Mouse (Mus musculus) kidney, adult 2 months (tissue): Measurements from ENCODE around the gene Phlpp1. TPM values are rescaled to one million over a fixed set of nuclear protein-coding genes. Genes with fewer than 3 reads are reported as not detected.

ENCODE experiments used
- DNase-seq: peaks from one replicate; pipeline ENCODE4 v3.0.0; 2021
- H3K27ac ChIP-seq: fragments of 200-500 bp; 2 replicates; pipeline ENCODE4 v1.5.1; 2012; ENCODE audit warnings: low read depth, low read length, control low read depth, inconsistent platforms; ENCODE audit not compliant: insufficient read depth
- H3K27me3 ChIP-seq: fragments of 200-500 bp; replicated peaks from 2 replicates; pipeline ENCODE4 v1.6.1; 2012; ENCODE audit warnings: mild to moderate bottlenecking, moderate library complexity, low read length, inconsistent platforms; ENCODE audit not compliant: control insufficient read depth, insufficient read depth
- H3K36me3 ChIP-seq: fragments of 200-500 bp; 2 replicates; pipeline ENCODE4 v1.6.1; 2012; ENCODE audit warnings: mild to moderate bottlenecking, moderate library complexity, low read length, inconsistent platforms; ENCODE audit not compliant: control insufficient read depth, insufficient read depth
- H3K4me1 ChIP-seq: fragments of 200-500 bp; 2 replicates; pipeline ENCODE4 v1.6.1; 2011; ENCODE audit warnings: low read length; ENCODE audit not compliant: control insufficient read depth, insufficient read depth
- H3K4me3 ChIP-seq: fragments of 200-500 bp; 2 replicates; pipeline ENCODE4 v1.5.1; 2011; ENCODE audit warnings: mild to moderate bottlenecking, low read depth, low read length, control low read depth; ENCODE audit not compliant: insufficient read depth
- CTCF ChIP-seq: fragments of 200-500 bp; conservative IDR thresholded peaks from 2 replicates; pipeline ENCODE4 v1.5.1; 2011; ENCODE audit warnings: low read depth, mild to moderate bottlenecking, control low read depth, low read length, moderate library complexity, mixed read lengths; ENCODE audit not compliant: insufficient read depth, insufficient read length
- POLR2A ChIP-seq: fragments of 200-500 bp; IDR thresholded peaks from one replicate; pipeline ENCODE4 v1.6.1; 2011; ENCODE audit warnings: low read depth, low read length, control low read depth
- WGBS: fragments of 180-500 bp; shearing (Covaris S2); methylation state at CpG from one replicate; pipeline ENCODE4 v1.1.7; 2018; 5-methylcytosine and 5-hydroxymethylcytosine counted together
- polyA plus RNA-seq: library from polyadenylated mRNA; depleted of rRNA; stranded (reverse); fragments of >200 nt; gene quantifications from 2 replicates; pipeline ENCODE4 v1.2.3, GENCODE M21; 2012

Gene Phlpp1
- polyA plus RNA-seq, 1 experiment: 10.2 TPM

GRCm38 (mm10) chr1:106175360-106175759 lies 3.8 kb downstream of the Phlpp1 start:
- 69% methylated on average over 3 of the region's 3 CpGs for WGBS
- H3K4me3 ChIP-seq: no peak overlapping the region

GRCm38 (mm10) chr1:106176791-106177190 lies 5.2 kb downstream of the Phlpp1 start:
- TF ChIP-seq POLR2A (no peak), CTCF (no peak)

More at GRCm38 (mm10) chr1:106175360-106175759, 3.8 kb downstream of the Phlpp1 start:
- TF ChIP-seq POLR2A: no peak
- TF ChIP-seq CTCF: no peak
- Histone ChIP-seq H3K36me3 (no peaks in the 10 kb centered on the region), H3K27me3 (no peaks in the 10 kb centered on the region), H3K4me1 (peaks cover 10% of the 10 kb centered on the region; the same call in 1 of the 2 replicates), H3K27ac (no peak overlapping the region)
- no peak for DNase-seq

DNA sequence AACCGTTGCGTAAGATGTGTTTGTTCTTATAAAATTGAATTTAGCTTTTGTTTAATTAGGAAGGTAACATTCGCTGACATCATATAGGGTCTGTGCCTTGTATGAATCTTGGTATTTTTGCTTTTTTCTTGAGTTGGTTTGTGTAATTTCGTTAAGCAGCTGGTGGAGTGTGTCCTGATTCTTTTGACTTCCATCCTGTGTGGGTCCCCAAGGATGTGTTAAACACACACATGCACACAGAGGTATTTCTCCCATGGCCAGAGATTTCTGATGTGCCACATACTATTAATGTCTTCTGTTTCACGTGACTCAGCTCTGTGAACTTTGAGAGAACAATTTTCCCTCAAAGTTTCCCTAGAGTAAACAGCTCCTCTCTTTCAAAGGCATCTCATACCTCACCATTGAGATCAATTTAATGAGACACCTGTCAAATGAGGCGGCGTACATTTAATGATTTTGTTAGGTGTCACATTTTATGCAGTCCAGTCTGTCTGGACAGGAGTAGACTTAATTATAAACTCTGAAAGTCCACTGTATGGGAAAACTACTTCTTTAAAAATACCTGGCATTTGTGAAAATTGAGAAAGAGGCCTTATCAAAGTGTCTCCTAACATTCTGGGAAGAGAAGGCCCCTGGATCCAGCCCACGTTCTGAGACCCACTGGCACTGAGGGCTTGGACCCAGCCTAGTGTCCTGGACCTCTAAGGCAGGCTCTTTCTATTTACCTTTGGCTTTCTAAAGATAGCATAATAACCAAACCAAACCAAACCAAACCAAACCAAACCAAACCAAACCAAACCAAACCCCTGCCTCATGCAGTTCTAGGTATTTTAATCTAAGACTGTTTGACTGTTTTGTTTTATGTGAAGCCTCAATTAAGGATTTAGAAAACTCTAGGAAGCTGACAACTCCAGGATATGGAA lies 6.6 kb downstream of the Phlpp1 start:
- TF ChIP-seq POLR2A (no peak), CTCF (no peak)
- no peak for DNase-seq
- Histone ChIP-seq H3K27me3 (no peaks in the 10 kb centered on the region), H3K36me3 (no peaks in the 10 kb centered on the region), H3K27ac (peak overlapping the region; percentile 16; the same call in 1 of the 2 replicates), H3K4me3 (no peak overlapping the region), H3K4me1 (peaks cover 7% of the 10 kb centered on the region; the same call in 1 of the 2 replicates)
- 68% methylated on average over 8 of the region's 8 CpGs for WGBS

More at GRCm38 (mm10) chr1:106176791-106177190, 5.2 kb downstream of the Phlpp1 start:
- peaks cover 7% of the 10 kb centered on the region; the same call in 1 of the 2 replicates for H3K4me1 ChIP-seq
- H3K36me3 ChIP-seq: no peaks in the 10 kb centered on the region
- no peak overlapping the region for H3K27ac ChIP-seq
- DNase-seq: no peak
- WGBS: 89% methylated on average over 1 of the region's 1 CpGs
- H3K27me3 ChIP-seq: no peaks in the 10 kb centered on the region
- H3K4me3 ChIP-seq: no peak overlapping the region

DNA sequence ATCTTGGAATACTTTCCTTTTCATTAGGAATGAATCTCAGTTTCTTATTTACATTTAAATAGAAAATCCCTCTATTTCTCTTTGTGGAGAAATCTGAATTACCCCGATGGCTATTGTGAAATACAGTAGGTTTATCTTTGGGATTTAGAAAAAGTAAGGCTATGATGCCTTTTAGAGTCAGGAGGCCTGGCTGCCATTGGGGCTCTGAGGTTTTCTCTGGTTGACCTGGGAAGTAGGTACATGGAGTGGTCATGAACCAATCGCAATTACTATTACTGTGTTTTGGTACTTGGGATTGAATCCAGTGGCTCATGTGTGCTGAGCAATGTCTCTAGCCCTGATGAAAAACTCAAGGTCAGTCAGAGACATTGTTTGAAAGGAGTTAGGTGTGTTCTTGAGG lies 12.1 kb downstream of the Phlpp1 start:
- H3K36me3 ChIP-seq: no peaks in the 10 kb centered on the region
- no peak overlapping the region for H3K4me3 ChIP-seq
- no peak for TF ChIP-seq POLR2A
- no peak for TF ChIP-seq CTCF
- peaks cover 9% of the 10 kb centered on the region; the same call in 1 of the 2 replicates for H3K4me1 ChIP-seq
- H3K27ac ChIP-seq: no peak overlapping the region
- no peaks in the 10 kb centered on the region for H3K27me3 ChIP-seq
- 96% methylated on average over 2 of the region's 2 CpGs for WGBS
- no peak for DNase-seq

DNA sequence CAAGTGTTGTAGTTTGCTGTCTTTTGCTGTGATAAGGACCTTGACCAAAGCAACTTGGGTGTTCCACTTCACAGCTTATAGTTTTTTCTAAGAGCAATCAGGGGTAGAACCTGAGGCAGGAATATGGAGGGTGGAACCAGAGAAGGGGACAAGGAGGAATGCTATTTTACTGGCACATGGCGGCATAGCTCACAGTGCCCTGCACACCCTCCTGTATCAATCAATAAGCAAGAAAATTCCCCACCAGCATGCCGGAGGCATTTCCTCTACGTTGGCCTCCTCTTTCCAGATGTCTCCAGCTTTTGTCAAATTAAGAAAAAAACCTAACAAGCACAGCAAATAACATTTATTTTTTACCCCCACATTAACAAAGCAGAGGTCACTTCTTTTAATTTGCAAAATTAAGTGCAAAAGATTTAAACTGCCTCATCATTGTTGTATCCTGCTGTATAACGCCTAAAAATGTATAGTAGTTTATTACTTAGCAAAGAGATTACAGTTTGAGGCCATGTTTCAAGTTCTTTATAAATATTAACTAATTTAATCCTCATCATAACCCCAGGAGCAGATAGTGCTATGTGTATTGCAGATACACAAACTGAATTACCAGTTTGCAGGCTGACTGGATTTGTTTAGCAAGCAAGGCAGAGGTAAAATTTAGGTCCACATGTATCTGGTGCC lies 13.4 kb downstream of the Phlpp1 start:
- TF ChIP-seq CTCF: no peak
- 70% methylated on average over 4 of the region's 4 CpGs for WGBS
- Histone ChIP-seq H3K4me1 (peaks cover 7% of the 10 kb centered on the region; the same call in 1 of the 2 replicates), H3K36me3 (no peaks in the 10 kb centered on the region), H3K4me3 (no peak overlapping the region), H3K27ac (no peak overlapping the region), H3K27me3 (no peaks in the 10 kb centered on the region)
- no peak for DNase-seq

DNA sequence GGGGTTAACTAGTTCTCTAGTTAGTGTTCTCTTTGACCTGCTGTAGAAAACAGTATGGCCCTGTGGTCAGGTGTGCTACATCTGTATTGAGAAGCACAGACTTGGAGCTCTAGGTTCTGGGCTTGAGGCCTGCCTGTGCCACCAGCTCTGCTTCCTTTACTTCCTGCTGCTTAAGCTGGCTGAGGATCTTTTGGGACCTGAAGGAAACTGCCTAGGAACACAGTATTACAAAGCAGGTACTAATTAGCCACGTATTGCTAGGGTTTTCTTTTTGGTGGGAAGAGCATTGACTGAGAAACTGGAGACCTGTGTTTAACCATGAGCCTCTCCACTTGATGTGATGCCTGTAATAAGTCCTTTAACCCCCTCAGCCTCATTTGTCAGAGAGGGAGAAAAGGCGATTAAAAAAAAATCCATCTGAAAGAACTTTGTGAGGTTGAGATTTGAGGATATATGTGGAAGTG lies 13.9 kb downstream of the Phlpp1 start:
- TF ChIP-seq POLR2A (no peak), CTCF (no peak)
- Histone ChIP-seq H3K4me1 (peaks cover 7% of the 10 kb centered on the region; the same call in 1 of the 2 replicates), H3K27me3 (no peaks in the 10 kb centered on the region), H3K4me3 (no peak overlapping the region), H3K36me3 (no peaks in the 10 kb centered on the region), H3K27ac (no peak overlapping the region)
- no peak for DNase-seq
- WGBS: 62% methylated on average over 2 of the region's 2 CpGs

- Histone ChIP-seq H3K4me1 (peaks cover 7% of the 10 kb centered on the region; the same call in 1 of the 2 replicates), H3K36me3 (no peaks in the 10 kb centered on the region), H3K27ac (no peak overlapping the region), H3K27me3 (no peaks in the 10 kb centered on the region), H3K4me3 (no peak overlapping the region)
- WGBS: 63% methylated on average over 2 of the region's 2 CpGs
- no peak for DNase-seq
- no peak for TF ChIP-seq CTCF
These were observed 14.5 kb downstream of the Phlpp1 start for GRCm38 (mm10) chr1:106186062-106186461.
